Mouse (Mus musculus) heart, adult 2 months (tissue): ENCODE measurements around the gene Epb41l2. TPM values are rescaled to one million over a fixed set of nuclear protein-coding genes. Genes with fewer than 3 reads are reported as not detected.

Experiments
- DNase-seq, 2 experiments: peaks; one replicate each; pipeline ENCODE4 v3.0.0; 2021
- H3K27ac ChIP-seq: fragments of 200-600 bp; 2 replicates; pipeline ENCODE4 v1.8.1; 2022
- H3K27me3 ChIP-seq: fragments of 200-500 bp; 2 replicates; pipeline ENCODE4 v1.6.1; 2012; ENCODE audit warnings: mild to moderate bottlenecking, low read length, inconsistent platforms, mixed read lengths; ENCODE audit not compliant: control insufficient read depth, insufficient read depth
- H3K36me3 ChIP-seq: fragments of 200-500 bp; 2 replicates; pipeline ENCODE4 v1.6.1; 2012; ENCODE audit warnings: low read length, inconsistent platforms; ENCODE audit not compliant: control insufficient read depth, insufficient read depth
- H3K4me1 ChIP-seq: fragments of 200-500 bp; 2 replicates; pipeline ENCODE4 v1.6.1; 2011; ENCODE audit warnings: low read length; ENCODE audit not compliant: control insufficient read depth, insufficient read depth
- H3K4me3 ChIP-seq: fragments of 200-600 bp; 2 replicates; pipeline ENCODE4 v1.8.1; 2022
- H3K79me2 ChIP-seq: fragments of 200-500 bp; replicated peaks from 2 replicates; pipeline ENCODE4 v1.6.1; 2012; ENCODE audit warnings: mild to moderate bottlenecking, inconsistent platforms, low read length, moderate library complexity, mixed read lengths; ENCODE audit not compliant: control insufficient read depth, insufficient read depth
- H3K9ac ChIP-seq: fragments of 200-500 bp; 2 replicates; pipeline ENCODE4 v1.6.1; 2012; ENCODE audit warnings: low read depth, mild to moderate bottlenecking, control low read depth, inconsistent platforms, low read length, mixed read lengths
- CTCF ChIP-seq: fragments of 200-600 bp; IDR thresholded peaks from 2 replicates; pipeline ENCODE4 v1.8.1; 2022; ENCODE audit warnings: antibody characterized with exemption, mild to moderate bottlenecking, moderate library complexity
- EP300 ChIP-seq: fragments of 200-500 bp; IDR thresholded peaks from 2 replicates; pipeline ENCODE4 v1.6.1; 2011; ENCODE audit warnings: low read depth, low read length, control low read depth; ENCODE audit not compliant: insufficient read depth
- POLR2A ChIP-seq: fragments of 200-500 bp; IDR thresholded peaks from 2 replicates; pipeline ENCODE4 v1.6.1; 2011; ENCODE audit warnings: mild to moderate bottlenecking, low read depth, low read length, control low read depth; ENCODE audit not compliant: insufficient read depth
- WGBS: fragments of 180-500 bp; shearing (Covaris S2); methylation state at CpG from one replicate; pipeline ENCODE4 v1.1.7; 2018; 5-methylcytosine and 5-hydroxymethylcytosine counted together
- intact Hi-C: fragments of 180-260 bp; cut with DNase I; formaldehyde crosslinking; loops from one replicate; pipeline ENCODE4 v1.15.1; 2025
- polyA plus RNA-seq: library from polyadenylated mRNA; depleted of rRNA; stranded (reverse); fragments of >200 nt; gene quantifications from 2 replicates; pipeline ENCODE4 v1.2.3, GENCODE M21; 2012
- total RNA-seq, 2 experiments: library from RNA; stranded (reverse); gene quantifications; 2 replicates each; pipeline ENCODE4 v1.2.3; 2021

Gene Epb41l2
- total and polyA plus RNA-seq, 3 experiments = 24.0 to 49.1 (median 40.5) TPM

GRCm38 (mm10) chr10:25428658-25429057, 69.1 kb downstream of the Epb41l2 start:
- Histone ChIP-seq H3K4me3 (no peak overlapping the region), H3K36me3 (peaks cover 6% of the 10 kb centered on the region), H3K4me1 (peaks cover 30% of the 10 kb centered on the region), H3K27me3 (no peaks in the 10 kb centered on the region), H3K9ac (no peak overlapping the region), H3K27ac (no peak overlapping the region), H3K79me2 (no peaks in the 10 kb centered on the region)
- 92% methylated on average over 5 of the region's 5 CpGs for WGBS
- intact Hi-C loops = no loop called here
- DNase-seq = no peak
- no peak for TF ChIP-seq EP300
- TF ChIP-seq CTCF = no peak
- TF ChIP-seq POLR2A = no peak

GRCm38 (mm10) chr10:25429346-25429745, 69.7 kb downstream of the Epb41l2 start:
- TF ChIP-seq EP300 (no peak), CTCF (no peak), POLR2A (no peak)
- peak overlapping the region; percentile 23 for H3K27ac ChIP-seq
- DNase-seq = no peak
- H3K4me1 ChIP-seq = peaks cover 30% of the 10 kb centered on the region
- intact Hi-C loops = no loop called here
- no peak overlapping the region for H3K9ac ChIP-seq
- WGBS = 83% methylated on average over 4 of the region's 4 CpGs
- no peak overlapping the region for H3K4me3 ChIP-seq
- H3K36me3 ChIP-seq = peaks cover 6% of the 10 kb centered on the region
- no peaks in the 10 kb centered on the region for H3K27me3 ChIP-seq
- no peaks in the 10 kb centered on the region for H3K79me2 ChIP-seq

- Histone ChIP-seq H3K27ac (peak overlapping the region; percentile 29), H3K9ac (no peak overlapping the region; the same call in 1 of the 2 replicates)
Observed at GRCm38 (mm10) chr10:25430862-25431261, 71.3 kb downstream of the Epb41l2 start.

GRCm38 (mm10) chr10:25432351-25432750, 72.8 kb downstream of the Epb41l2 start:
- H3K36me3 ChIP-seq = peaks cover 4% of the 10 kb centered on the region
- intact Hi-C loops = loop anchor here (10.0 kb wide), 1 partner anchor 68 kb away; no protein-coding TSS in a partner anchor
- H3K27me3 ChIP-seq = no peaks in the 10 kb centered on the region
- peak overlapping the region; percentile 59 for H3K27ac ChIP-seq
- DNase-seq = peak; percentile 70 to 79
- TF ChIP-seq CTCF (no peak), EP300 (0 out of 2 replicates have a peak, but pooled peaks have one; percentile 18), POLR2A (peak; percentile 72)
- H3K4me3 ChIP-seq = peak overlapping the region; percentile 29
- WGBS = 15% methylated on average over 10 of the region's 10 CpGs
- H3K4me1 ChIP-seq = peaks cover 30% of the 10 kb centered on the region
- peak overlapping the region; percentile 70 for H3K9ac ChIP-seq
- no peaks in the 10 kb centered on the region for H3K79me2 ChIP-seq

More at GRCm38 (mm10) chr10:25430862-25431261, 71.3 kb downstream of the Epb41l2 start:
- intact Hi-C loops = loop anchor here (10.0 kb wide), 1 partner anchor 66 kb away; no protein-coding TSS in a partner anchor
- Histone ChIP-seq H3K4me3 (no peak overlapping the region), H3K27me3 (no peaks in the 10 kb centered on the region), H3K36me3 (peaks cover 6% of the 10 kb centered on the region), H3K4me1 (peaks cover 36% of the 10 kb centered on the region), H3K79me2 (no peaks in the 10 kb centered on the region)
- TF ChIP-seq EP300 = no peak
- no peak for TF ChIP-seq CTCF
- TF ChIP-seq POLR2A = no peak
- WGBS = 31% methylated on average over 6 of the region's 6 CpGs
- DNase-seq = peak in 1 of 2 experiments; percentile 48

- Histone ChIP-seq H3K4me3 (peak overlapping the region; percentile 1; the same call in 1 of the 2 replicates), H3K27me3 (no peaks in the 10 kb centered on the region), H3K4me1 (peaks cover 25% of the 10 kb centered on the region), H3K27ac (peak overlapping the region; percentile 1), H3K9ac (peak overlapping the region; percentile 70), H3K36me3 (peaks cover 4% of the 10 kb centered on the region), H3K79me2 (no peaks in the 10 kb centered on the region)
- no peak for TF ChIP-seq CTCF
- no peak for TF ChIP-seq EP300
- TF ChIP-seq POLR2A = no peak
- WGBS = 53% methylated on average over 5 of the region's 5 CpGs
- DNase-seq = no peak
- intact Hi-C loops = loop anchor here (10.0 kb wide), 1 partner anchor 68 kb away; no protein-coding TSS in a partner anchor
Observed at GRCm38 (mm10) chr10:25432938-25433337, 73.3 kb downstream of the Epb41l2 start.

GRCm38 (mm10) chr10:25433524-25433923, 73.9 kb downstream of the Epb41l2 start:
- Histone ChIP-seq H3K27ac (peak overlapping the region; percentile 1; the same call in 1 of the 2 replicates), H3K4me3 (no peak overlapping the region; the same call in 1 of the 2 replicates), H3K4me1 (peaks cover 23% of the 10 kb centered on the region), H3K36me3 (peaks cover 8% of the 10 kb centered on the region), H3K9ac (no peak overlapping the region), H3K27me3 (no peaks in the 10 kb centered on the region), H3K79me2 (no peaks in the 10 kb centered on the region)
- DNase-seq = no peak
- intact Hi-C loops = loop anchor here (10.0 kb wide), 1 partner anchor 69 kb away; no protein-coding TSS in a partner anchor
- WGBS = 57% methylated on average over 3 of the region's 3 CpGs
- TF ChIP-seq POLR2A (no peak), EP300 (no peak), CTCF (no peak)
